Mouse (Mus musculus) CH12.LX (cell line): Measurements from ENCODE around the gene Slc25a21. TPM values are rescaled to one million over a fixed set of nuclear protein-coding genes. Genes with fewer than 3 reads are reported as not detected.

Source experiments
- DNase-seq: peaks from one replicate; pipeline ENCODE4 v3.0.0-alpha.2; 2013; ENCODE audit errors: extremely low read depth
- H3K27ac ChIP-seq: 2 replicates; pipeline ENCODE4 v1.5.1; 2012; ENCODE audit warnings: low read depth, mild to moderate bottlenecking, control low read depth, moderate library complexity; ENCODE audit not compliant: insufficient read depth
- H3K27me3 ChIP-seq: replicated peaks from 2 replicates; pipeline ENCODE3; 2012; ENCODE audit warnings: inconsistent platforms
- H3K36me3 ChIP-seq, 2 experiments: replicated peaks in 1 of 2; 2 replicates each; pipeline versions ENCODE3 to v1.6.1; 2012; ENCODE audit warnings: inconsistent platforms in 1 of 2, low read length in 1 of 2, mild to moderate bottlenecking in 1 of 2, mixed read lengths in 1 of 2, moderate library complexity in 1 of 2; ENCODE audit not compliant: control insufficient read depth in 1 of 2, insufficient read depth in 1 of 2
- H3K4me1 ChIP-seq, 2 experiments: 2 replicates each; pipeline ENCODE4 v1.6.1; 2012; ENCODE audit warnings: inconsistent platforms in 1 of 2, moderate library complexity in 1 of 2; ENCODE audit not compliant: insufficient read depth in 2 of 2, control insufficient read depth in 1 of 2
- H3K4me2 ChIP-seq: 2 replicates; pipeline ENCODE4 v1.6.1; 2012; ENCODE audit warnings: low read depth, mild to moderate bottlenecking, control low read depth; ENCODE audit not compliant: poor library complexity, insufficient read depth, severe bottlenecking
- H3K4me3 ChIP-seq, 3 experiments: fragments of 150-350 bp in 1 of 3; sonication (generic) in 1 of 3; replicated peaks in 1 of 3; 2 replicates each; pipeline versions ENCODE3 to v1.5.1; 2011 to 2012; ENCODE audit warnings: low read depth in 2 of 3, low read length in 2 of 3, mild to moderate bottlenecking in 2 of 3, moderate library complexity in 2 of 3, control low read depth in 1 of 3, improper control_type of control experiment in 1 of 3, inconsistent platforms in 1 of 3, mixed read lengths in 1 of 3; ENCODE audit not compliant: poor library complexity in 1 of 3
- H3K79me2 ChIP-seq: replicated peaks from 2 replicates; pipeline ENCODE4 v1.6.1; 2012; ENCODE audit warnings: mild to moderate bottlenecking, moderate library complexity; ENCODE audit not compliant: control insufficient read depth, poor library complexity, insufficient read depth, severe bottlenecking; ENCODE audit errors: extremely low read depth
- H3K9ac ChIP-seq: 2 replicates; pipeline ENCODE4 v1.6.1; 2012; ENCODE audit warnings: low read depth, mild to moderate bottlenecking, control low read depth, moderate library complexity; ENCODE audit not compliant: insufficient read depth
- H3K9me3 ChIP-seq: replicated peaks from 2 replicates; pipeline ENCODE3; 2012; ENCODE audit warnings: low read length, inconsistent platforms, mixed read lengths
- CHD2 ChIP-seq: IDR thresholded peaks from 2 replicates; pipeline ENCODE4 v1.6.1; 2011; ENCODE audit warnings: low read length, improper control_type of control experiment
- E2F4 ChIP-seq: IDR thresholded peaks from 2 replicates; pipeline ENCODE4 v1.6.1; 2011; ENCODE audit warnings: low read depth, low read length, improper control_type of control experiment; ENCODE audit not compliant: insufficient replicate concordance
- EP300 ChIP-seq: IDR thresholded peaks from 2 replicates; pipeline ENCODE4 v1.6.1; 2011; ENCODE audit warnings: low read length, improper control_type of control experiment
- ETS1 ChIP-seq: conservative IDR thresholded peaks from 2 replicates; pipeline ENCODE4 v1.6.1; 2012; ENCODE audit warnings: low read depth, mild to moderate bottlenecking, inconsistent platforms, low read length, improper control_type of control experiment, moderate library complexity
- GABPA ChIP-seq: IDR thresholded peaks from 2 replicates; pipeline ENCODE4 v1.6.1; 2012; ENCODE audit warnings: low read depth, low read length, improper control_type of control experiment, inconsistent platforms; ENCODE audit not compliant: insufficient replicate concordance
- HCFC1 ChIP-seq: IDR thresholded peaks from 2 replicates; pipeline ENCODE4 v1.6.1; 2012; ENCODE audit warnings: low read depth, mild to moderate bottlenecking, inconsistent platforms, low read length, improper control_type of control experiment
- JUN ChIP-seq: IDR thresholded peaks from 2 replicates; pipeline ENCODE4 v1.6.1; 2011; ENCODE audit warnings: low read depth, mild to moderate bottlenecking, low read length, improper control_type of control experiment, moderate library complexity; ENCODE audit not compliant: insufficient read depth
- MAFK ChIP-seq: IDR thresholded peaks from 2 replicates; pipeline ENCODE4 v1.6.1; 2011; ENCODE audit warnings: low read length, improper control_type of control experiment; ENCODE audit not compliant: insufficient replicate concordance
- MYC ChIP-seq: IDR thresholded peaks from 2 replicates; pipeline ENCODE4 v1.6.1; 2011; ENCODE audit warnings: low read depth, mild to moderate bottlenecking, improper control_type of control experiment, low read length
- NELFE ChIP-seq: IDR thresholded peaks from 2 replicates; pipeline ENCODE4 v1.6.1; 2011; ENCODE audit warnings: low read depth, low read length, improper control_type of control experiment
- NRF1 ChIP-seq: IDR thresholded peaks from 2 replicates; pipeline ENCODE4 v1.6.1; 2014; ENCODE audit warnings: low read depth, mild to moderate bottlenecking, inconsistent platforms, low read length, improper control_type of control experiment, moderate library complexity
- PAX5 ChIP-seq: IDR thresholded peaks from 2 replicates; pipeline ENCODE4 v1.6.1; 2012; ENCODE audit warnings: low read length, inconsistent platforms, mixed read lengths
- RAD21 ChIP-seq: IDR thresholded peaks from 2 replicates; pipeline ENCODE4 v1.6.1; 2011; ENCODE audit warnings: low read depth, mild to moderate bottlenecking, low read length, improper control_type of control experiment, moderate library complexity
- RCOR1 ChIP-seq: conservative IDR thresholded peaks from 2 replicates; pipeline ENCODE4 v1.6.1; 2012; ENCODE audit warnings: low read depth, mild to moderate bottlenecking, inconsistent platforms, low read length, improper control_type of control experiment
- SIN3A ChIP-seq: IDR thresholded peaks from 2 replicates; pipeline ENCODE4 v1.6.1; 2012; ENCODE audit warnings: low read length, improper control_type of control experiment, inconsistent platforms
- SMC3 ChIP-seq: IDR thresholded peaks from 2 replicates; pipeline ENCODE4 v1.6.1; 2011; ENCODE audit warnings: low read depth, low read length, improper control_type of control experiment
- TBP ChIP-seq: conservative IDR thresholded peaks from 2 replicates; pipeline ENCODE4 v1.6.1; 2011; ENCODE audit warnings: low read depth, low read length, improper control_type of control experiment
- USF1 ChIP-seq: IDR thresholded peaks from 2 replicates; pipeline ENCODE4 v1.6.1; 2014; ENCODE audit warnings: low read depth, mild to moderate bottlenecking, inconsistent platforms, low read length, improper control_type of control experiment
- ZC3H11A ChIP-seq: IDR thresholded peaks from 2 replicates; pipeline ENCODE4 v1.6.1; 2012; ENCODE audit warnings: low read depth, mild to moderate bottlenecking, inconsistent platforms, low read length, improper control_type of control experiment
- ZKSCAN1 ChIP-seq: IDR thresholded peaks from 2 replicates; pipeline ENCODE4 v1.6.1; 2012; ENCODE audit warnings: low read depth, inconsistent platforms, low read length, improper control_type of control experiment, borderline replicate concordance
- ZNF384 ChIP-seq: IDR thresholded peaks from 2 replicates; pipeline ENCODE4 v1.6.1; 2012; ENCODE audit warnings: low read depth, low read length, improper control_type of control experiment, inconsistent platforms
- dilution Hi-C: fragments of 300-500 bp; cut with MboI; formaldehyde crosslinking; loops from 2 replicates; pipeline ENCODE4 v1.14.3; 2020; ENCODE audit warnings: low sequenced_read_pairs; ENCODE audit not compliant: extremely low pct_unique_long_range_greater_than_20kb, extremely low pct_ligation_motif_present
- in situ Hi-C: fragments of 300-500 bp; cut with MboI; formaldehyde crosslinking; loops from 3 replicates; pipeline ENCODE4 v1.14.3; 2019; ENCODE audit warnings: low sequenced_read_pairs, low pct_ligation_motif_present, low pct_unique_long_range_greater_than_20kb, mixed read lengths
- polyA plus RNA-seq: library from polyadenylated mRNA; unstranded; fragments of >175 nt; gene quantifications from 2 replicates; pipeline ENCODE4 v1.2.1, GENCODE M21; 2012; ENCODE audit warnings: low read depth; ENCODE audit not compliant: insufficient read length
- total RNA-seq, 2 experiments: library from RNA; depleted of rRNA; stranded (reverse); fragments of 300-350 nt in 1 of 2; fragments of >200 nt in 1 of 2; gene quantifications; 2 replicates each; pipeline ENCODE4 v1.2.3; 2012 to 2014

The Slc25a21 gene
- total and polyA plus RNA-seq, 3 experiments, result not detected

DNA sequence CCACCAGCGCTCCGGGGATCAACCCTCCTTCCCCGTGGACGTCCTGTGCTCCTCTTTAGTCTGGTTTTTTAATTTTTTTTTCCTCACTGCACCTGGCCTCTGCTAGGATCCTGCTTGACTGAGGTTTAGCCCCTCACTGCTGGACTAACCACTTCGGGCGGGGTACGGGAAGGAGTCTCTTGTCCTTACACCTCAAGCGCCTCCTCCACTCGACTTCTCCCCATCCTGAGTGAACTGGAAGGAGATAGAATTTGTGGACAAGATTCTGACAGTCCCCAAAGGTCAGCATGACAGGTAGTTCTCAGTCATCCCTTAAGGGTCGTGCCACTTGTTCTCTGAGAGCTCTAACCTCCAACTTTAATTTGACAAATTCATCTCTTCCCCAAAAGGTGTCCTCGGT lies 502.3 kb downstream of the Slc25a21 start:
- Histone ChIP-seq H3K4me3 (no peak overlapping the region), H3K27me3 (no peaks in the 10 kb centered on the region), H3K9me3 (peaks cover 8% of the 10 kb centered on the region), H3K4me1 (no peaks in the 10 kb centered on the region), H3K9ac (no peak overlapping the region), H3K4me2 (no peak overlapping the region), H3K36me3 (no peaks in the 10 kb centered on the region), H3K27ac (no peak overlapping the region), H3K79me2 (no peaks in the 10 kb centered on the region)
- dilution Hi-C loops (no loop called here), in situ Hi-C loops (loop anchor here (25.0 kb wide), 1 partner anchor 492 kb away; the partner anchor contains the start of gene Slc25a21)
- DNase-seq, result no peak
- TF ChIP-seq ZKSCAN1 (no peak), RCOR1 (no peak), NELFE (no peak), JUN (no peak), USF1 (no peak), TBP (no peak), E2F4 (no peak), ETS1 (no peak), EP300 (no peak), ZC3H11A (no peak), HCFC1 (no peak), MAFK (no peak), PAX5 (no peak)

DNA sequence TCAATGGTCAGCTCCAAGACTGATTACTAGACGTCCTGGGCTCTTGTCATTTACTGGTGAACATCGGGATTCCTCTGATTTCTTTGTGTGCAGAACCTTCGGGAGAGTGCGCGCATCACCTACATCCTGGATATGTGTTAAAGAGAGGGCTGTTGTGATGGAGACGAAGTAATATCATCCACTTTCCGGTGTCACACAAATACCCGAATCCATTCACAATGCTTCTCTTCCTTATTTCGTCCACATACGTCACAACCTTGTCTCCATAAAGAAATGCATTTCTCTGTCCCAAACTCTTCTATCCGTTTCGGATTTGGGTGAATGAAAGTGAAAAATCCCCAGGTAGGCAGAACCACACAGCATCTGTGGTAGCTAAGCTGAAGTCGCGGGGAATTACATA lies 502.9 kb downstream of the Slc25a21 start:
- dilution Hi-C loops, result no loop called here
- no peaks in the 10 kb centered on the region for H3K27me3 ChIP-seq
- DNase-seq, result no peak
- no peaks in the 10 kb centered on the region for H3K36me3 ChIP-seq
- H3K9me3 ChIP-seq, result peaks cover 8% of the 10 kb centered on the region
- no peak overlapping the region for H3K4me3 ChIP-seq
- in situ Hi-C loops, result loop anchor here (25.0 kb wide), 1 partner anchor 493 kb away; the partner anchor contains the start of gene Slc25a21
- no peak overlapping the region for H3K4me2 ChIP-seq
- no peak overlapping the region for H3K9ac ChIP-seq
- TF ChIP-seq EP300 (no peak), TBP (no peak), RAD21 (no peak), ZC3H11A (no peak), JUN (no peak), NRF1 (no peak), CHD2 (no peak), SMC3 (no peak), PAX5 (no peak), MYC (no peak), ETS1 (no peak), ZNF384 (no peak), USF1 (no peak), MAFK (no peak), GABPA (no peak), SIN3A (no peak)
- H3K4me1 ChIP-seq, result no peaks in the 10 kb centered on the region
- H3K79me2 ChIP-seq, result no peaks in the 10 kb centered on the region
- H3K27ac ChIP-seq, result no peak overlapping the region
